ENCODE assay signal across 31 mouse cellular contexts in the genomic region with DNA sequence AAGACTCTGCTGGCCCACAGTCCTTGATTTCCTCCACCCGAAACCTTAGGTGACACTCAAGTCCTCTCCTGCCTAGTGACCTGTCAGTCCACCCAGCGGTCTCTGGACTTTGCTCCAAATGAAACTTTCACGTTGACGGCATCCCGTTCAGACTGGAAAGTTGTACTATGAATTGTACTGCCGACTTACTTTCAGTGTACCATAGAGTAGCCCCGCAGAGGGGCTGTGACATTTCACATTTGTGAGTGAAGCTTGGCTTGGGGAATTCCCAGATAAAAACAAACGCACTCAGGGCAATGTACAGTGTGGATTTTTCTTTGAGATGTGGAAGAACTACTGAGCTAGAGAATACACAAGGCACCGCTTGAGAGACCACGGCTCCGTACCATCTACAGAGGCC. TPM values are rescaled to one million over a fixed set of nuclear protein-coding genes. Genes with fewer than 3 reads are reported as not detected.
DNase-seq lines count a peak whose midpoint lies in the region; TF ChIP-seq lines count a peak whose summit lies in the region.
"Had no signal": no experiment of that assay in that cellular context is flagged by ENCODE, and none has a peak within 500 bp of the region (broad histone marks: within the 10 kb centered on the region; RNA-seq: fewer than 3 reads in every experiment).

No protein-coding gene starts in this region.

- no peak for TF ChIP-seq CTCF in kidney, adult 2 months (conservative IDR thresholded peaks at IDR 0.05; ENCODE audit: insufficient read depth, insufficient read length, low read depth, low read length)
- no peak for TF ChIP-seq CTCF in spleen, adult 2 months (IDR thresholded peaks at IDR 0.05; ENCODE audit: extremely low read depth, insufficient read depth, insufficient read length, insufficient replicate concordance)

- no peaks in the 10 kb centered on the region; the same call in 1 of the 2 replicates for H3K27me3 ChIP-seq in kidney, adult 2 months (replicated peaks; ENCODE audit: control insufficient read depth, insufficient read depth, low read length)
- no peaks in the 10 kb centered on the region for H3K27me3 ChIP-seq in spleen, adult 2 months (ENCODE audit: control insufficient read depth, insufficient read depth, low read length)
- H3K27me3 ChIP-seq: embryonic facial prominence, embryonic 13.5 days; forebrain, embryonic 12.5 days; forebrain, embryonic 15.5 days had no signal

- no peaks in the 10 kb centered on the region for H3K36me3 ChIP-seq in kidney, adult 2 months (ENCODE audit: control insufficient read depth, insufficient read depth, low read length)
- no peaks in the 10 kb centered on the region for H3K36me3 ChIP-seq in spleen, adult 2 months (ENCODE audit: control insufficient read depth, insufficient read depth, low read length)
- H3K36me3 ChIP-seq: embryonic facial prominence, embryonic 10.5 days; embryonic facial prominence, embryonic 13.5 days; forebrain, embryonic 12.5 days; forebrain, embryonic 15.5 days; heart, embryonic 10.5 days; heart, embryonic 13.5 days had no signal

- H3K4me3 ChIP-seq in kidney, adult 2 months (ENCODE audit: insufficient read depth, low read depth, low read length): no peak overlapping the region
- H3K4me3 ChIP-seq in spleen, adult 2 months (ENCODE audit: extremely low read depth, insufficient read depth, insufficient read length): no peak overlapping the region
- H3K4me3 ChIP-seq: embryonic facial prominence, embryonic 10.5 days; embryonic facial prominence, embryonic 13.5 days; erythroblast, embryonic 14.5 days; forebrain, embryonic 12.5 days; forebrain, embryonic 15.5 days; heart, adult 2 months; heart, embryonic 10.5 days; heart, embryonic 13.5 days had no signal

- TF ChIP-seq POLR2A in kidney, adult 2 months (IDR thresholded peaks at IDR 0.05; ENCODE audit: low read depth, low read length): no peak
- TF ChIP-seq POLR2A in spleen, adult 2 months (IDR thresholded peaks at IDR 0.05; ENCODE audit: low read depth, low read length): no peak

- WGBS in kidney, adult 2 months: 73% methylated on average over 11 of the region's 11 CpGs
- WGBS in spleen, adult 2 months: 71% methylated on average over 11 of the region's 11 CpGs

- peak; percentile 33 for DNase-seq in kidney, adult 2 months
- no peak for DNase-seq in kidney, postnatal 4 days
- DNase-seq in spleen, adult 2 months (ENCODE audit: low read depth in 1 of 2, low spot score in 2 of 2): no peak
- no peak for DNase-seq in spleen, adult 12 weeks (ENCODE audit: low spot score)
- DNase-seq in induced T-regulatory cell, adult 2 months (ENCODE audit: low read depth): peak; percentile 67
- no peak for DNase-seq in yolk sac, embryonic 10.5 days (ENCODE audit: low spot score)
- no peak for DNase-seq in adrenal gland, adult 2 months
- DNase-seq: adrenal gland, postnatal 14 days; cerebellum, adult 11 months; cerebellum, adult 8-10 months; cerebellum, postnatal 10 days; cerebellum, postnatal 36 days; embryo, embryonic 11 days; gastrocnemius, postnatal 10 days; gastrocnemius, postnatal 36 days; heart, adult 2 months; heart, postnatal 14 days; heart, postnatal 4 days had no signal

- H3K4me1 ChIP-seq in kidney, adult 2 months (ENCODE audit: control insufficient read depth, insufficient read depth, low read length): no peaks in the 10 kb centered on the region
- H3K4me1 ChIP-seq in spleen, adult 2 months (ENCODE audit: control insufficient read depth, insufficient read depth, insufficient read length): peaks cover 74% of the 10 kb centered on the region
- H3K4me1 ChIP-seq: embryonic facial prominence, embryonic 10.5 days; embryonic facial prominence, embryonic 13.5 days; forebrain, embryonic 12.5 days; forebrain, embryonic 15.5 days; heart, embryonic 10.5 days; heart, embryonic 13.5 days had no signal

- H3K27ac ChIP-seq in kidney, adult 2 months (ENCODE audit: insufficient read depth, low read depth, low read length): no peak overlapping the region
- peak overlapping the region; percentile 49 for H3K27ac ChIP-seq in spleen, adult 2 months (ENCODE audit: insufficient read depth, low read length)
- H3K27ac ChIP-seq: embryonic facial prominence, embryonic 10.5 days; embryonic facial prominence, embryonic 13.5 days; forebrain, embryonic 12.5 days; forebrain, embryonic 15.5 days; heart, adult 2 months; heart, embryonic 10.5 days; heart, embryonic 13.5 days; hindbrain, embryonic 14.5 days; hindbrain, postnatal 0 days had no signal

RNA-seq across cellular contexts. Expression of a gene that starts 6.3 kb away (rescaled TPM):
- polyA plus RNA-seq in kidney, adult 2 months (2012; rRNA removed): 0.08 and 2.2 TPM in 2 replicates
- 43.7 and 44.4 TPM in 2 replicates for polyA plus RNA-seq in spleen, adult 2 months (2012; rRNA removed)
- not detected for total RNA-seq in adrenal gland, adult 2 months (2021)
- 0.08 and 0.29 TPM in 2 replicates for polyA plus RNA-seq in adrenal gland, adult 2 months (2012; rRNA removed)
- total RNA-seq: adrenal gland, adult 18-20 months; adrenal gland, postnatal 14 days; adrenal gland, postnatal 4 days; gastrocnemius, postnatal 10 days; gastrocnemius, postnatal 36 days; granulocyte monocyte progenitor cell, adult 5-6 weeks; heart, adult 2 months; heart, postnatal 14 days; heart, postnatal 4 days; hindbrain, postnatal 0 days had no signal
- polyA plus RNA-seq: embryonic facial prominence, embryonic 10.5 days; embryonic facial prominence, embryonic 13.5 days; erythroblast, embryonic 14.5 days; forebrain, embryonic 12.5 days; forebrain, embryonic 15.5 days; heart, embryonic 10.5 days; heart, embryonic 13.5 days; hindbrain, embryonic 11.5 days; hindbrain, embryonic 14.5 days; hindbrain, postnatal 0 days had no signal

RNA-seq across cellular contexts. Expression of a gene that starts 40.5 kb away (rescaled TPM):
- 519 and 608 TPM in 2 replicates for polyA plus RNA-seq in kidney, adult 2 months (2012; rRNA removed)
- polyA plus RNA-seq in spleen, adult 2 months (2012; rRNA removed): 24.5 and 25.6 TPM in 2 replicates
- total RNA-seq in adrenal gland, adult 2 months (2021): 100 to 1,000 TPM; 296 to 304 TPM
- 92.5 and 121 TPM in 2 replicates for polyA plus RNA-seq in adrenal gland, adult 2 months (2012; rRNA removed)

Comparison
In these comparisons a context has a peak if more than half of its experiments do, and no peak if none do; other contexts are left out.
1. DNase-seq: peak in kidney, adult 2 months (single experiment) and induced T-regulatory cell, adult 2 months (single experiment); none in kidney, postnatal 4 days (0 of 2), spleen, adult 2 months (0 of 2), spleen, adult 12 weeks (single experiment), yolk sac, embryonic 10.5 days (single experiment) and adrenal gland, adult 2 months (single experiment).
2. RNA of a gene that starts 6.3 kb away (polyA plus RNA-seq): 43.7 to 44.4 TPM in spleen, adult 2 months; 0.08 to 2.2 TPM in kidney, adult 2 months and 0.08 to 0.29 TPM in adrenal gland, adult 2 months; every median in the first group is over 10 times any median in the second.